Mouse (Mus musculus): ENCODE data around the gene Sh3pxd2a.

Gene Sh3pxd2a

GRCm38 (mm10) chr19:47464304-47465241 is at the start of gene Sh3pxd2a:
Gene Sh3pxd2a (minus strand): TSS chr19:47464401.
- in situ Hi-C loops (cut with MboI, MseI) = no loop called here

- in situ Hi-C loops (cut with MboI, MseI) = no loop called here
These were observed 49.4 kb upstream of the Sh3pxd2a start for GRCm38 (mm10) chr19:47513618-47513897.

- in situ Hi-C loops (cut with MboI, MseI) = no loop called here
These were observed 48.8 kb upstream of the Sh3pxd2a start for GRCm38 (mm10) chr19:47512794-47513617.

DNA sequence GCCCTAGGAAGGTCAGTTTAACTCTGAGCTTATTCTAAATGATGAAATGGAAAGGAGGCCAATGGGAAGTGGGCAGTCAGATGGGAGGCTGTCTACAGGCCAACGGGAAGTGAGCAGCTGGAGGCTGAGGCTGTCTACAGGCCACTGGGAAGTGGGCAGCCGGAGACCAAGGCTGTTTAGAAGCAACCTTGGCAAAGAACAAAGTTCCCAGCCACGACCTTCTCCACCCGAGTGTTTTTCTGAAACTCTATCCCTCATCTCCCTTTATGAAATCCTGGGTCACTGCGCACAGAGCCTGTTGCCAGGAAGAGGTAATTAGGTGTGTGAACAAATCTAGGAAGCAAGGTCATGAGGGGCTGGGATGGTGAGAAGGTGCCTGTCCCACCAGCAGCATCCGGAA is 47.8 kb upstream of the Sh3pxd2a start:
- in situ Hi-C loops (cut with MboI, MseI) = no loop called here

GRCm38 (mm10) chr19:47511294-47511675 is 47.1 kb upstream of the Sh3pxd2a start:
- in situ Hi-C loops (cut with MboI, MseI) = no loop called here

GRCm38 (mm10) chr19:47510473-47511293 is 46.5 kb upstream of the Sh3pxd2a start:
- in situ Hi-C loops (cut with MboI, MseI) = no loop called here

GRCm38 (mm10) chr19:47510135-47510472 is 45.9 kb upstream of the Sh3pxd2a start:
- in situ Hi-C loops (cut with MboI, MseI) = no loop called here

DNA sequence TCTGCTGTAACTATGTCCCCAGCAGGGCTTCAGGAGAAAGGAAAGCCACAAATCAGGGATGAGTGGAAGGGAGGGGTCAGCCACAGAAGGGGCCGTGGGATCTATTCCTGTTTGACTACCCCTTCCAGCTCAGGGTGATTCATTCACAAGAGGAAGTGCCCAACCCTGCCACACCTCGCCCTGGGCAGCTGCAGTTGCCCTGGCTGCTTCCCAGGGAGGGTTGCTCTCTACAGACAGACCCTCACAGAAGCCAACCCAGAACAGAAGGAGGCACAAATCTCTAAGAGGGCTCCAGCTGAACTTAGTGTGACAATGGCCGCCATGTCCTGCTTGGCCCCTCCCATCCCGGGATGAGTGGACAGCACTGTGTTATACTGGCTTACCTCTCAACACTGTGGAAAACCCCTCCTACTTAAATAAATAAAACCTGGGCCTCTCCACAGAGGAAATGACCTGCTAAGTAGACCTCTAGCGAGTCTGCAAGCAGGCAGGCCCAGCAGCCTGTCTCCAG is 44.6 kb upstream of the Sh3pxd2a start:
- in situ Hi-C loops (cut with MboI, MseI) = loop anchor here (5.0 kb wide), 1 partner anchor 288 kb away; no protein-coding TSS in a partner anchor

GRCm38 (mm10) chr19:47508191-47508590 is 44.0 kb upstream of the Sh3pxd2a start:
- in situ Hi-C loops (cut with MboI, MseI) = loop anchor here (5.0 kb wide), 1 partner anchor 289 kb away; no protein-coding TSS in a partner anchor

DNA sequence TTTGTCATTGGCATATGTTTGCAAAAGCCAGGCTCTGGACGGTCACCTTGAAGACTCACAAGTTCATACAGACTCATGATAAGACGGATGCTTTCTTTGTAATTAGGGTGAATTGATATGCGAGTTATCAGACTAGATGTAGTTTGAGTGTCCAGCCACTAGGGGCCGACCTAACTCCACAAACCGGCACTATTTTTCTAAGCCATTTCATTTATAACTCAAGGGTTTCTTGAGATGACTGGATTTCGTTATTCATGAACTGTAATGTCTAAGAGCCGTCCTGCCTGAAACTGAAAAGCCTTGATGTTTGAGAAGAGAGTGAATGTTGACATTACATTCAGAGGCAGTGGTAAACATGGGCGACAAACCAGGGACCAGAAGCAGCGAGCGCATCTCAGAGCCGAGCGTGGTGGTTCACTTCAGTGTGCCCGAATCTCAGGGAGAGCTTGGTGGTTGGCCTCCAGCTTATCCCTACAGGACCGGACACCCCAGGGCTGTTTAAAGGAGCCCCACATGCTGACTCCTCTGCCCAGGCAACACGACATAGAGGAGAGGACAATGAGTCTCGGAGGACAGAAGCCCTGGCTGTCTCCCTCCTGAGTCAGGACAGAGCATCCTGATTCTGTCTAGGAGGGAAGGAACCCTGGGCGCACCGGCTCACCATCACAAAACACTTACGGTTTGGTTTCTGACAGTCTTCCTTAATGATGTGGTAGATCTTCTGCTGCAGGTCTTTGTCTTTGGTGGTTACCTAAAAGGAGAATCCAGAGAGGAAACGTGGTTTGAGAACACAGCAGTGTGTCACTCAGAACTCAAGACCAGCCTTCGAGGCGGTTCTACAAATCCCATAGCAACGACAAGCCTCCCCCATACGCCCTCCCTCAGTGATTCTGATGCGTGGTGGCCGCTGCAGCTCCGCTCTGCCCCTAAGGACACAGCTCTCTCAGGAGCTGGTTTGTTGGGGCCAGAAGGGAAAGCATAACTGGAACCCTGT is 43.2 kb upstream of the Sh3pxd2a start:
- in situ Hi-C loops (cut with MboI, MseI) = loop anchor here (5.0 kb wide), 1 partner anchor 290 kb away; no protein-coding TSS in a partner anchor

GRCm38 (mm10) chr19:47503625-47504024 is 39.4 kb upstream of the Sh3pxd2a start:
- in situ Hi-C loops (cut with MboI, MseI) = no loop called here

- in situ Hi-C loops (cut with MboI, MseI) = no loop called here
These were observed 38.4 kb upstream of the Sh3pxd2a start for GRCm38 (mm10) chr19:47502563-47502962.

- in situ Hi-C loops (cut with MboI, MseI) = no loop called here
These were observed 36.3 kb upstream of the Sh3pxd2a start for GRCm38 (mm10) chr19:47500389-47501011.

DNA sequence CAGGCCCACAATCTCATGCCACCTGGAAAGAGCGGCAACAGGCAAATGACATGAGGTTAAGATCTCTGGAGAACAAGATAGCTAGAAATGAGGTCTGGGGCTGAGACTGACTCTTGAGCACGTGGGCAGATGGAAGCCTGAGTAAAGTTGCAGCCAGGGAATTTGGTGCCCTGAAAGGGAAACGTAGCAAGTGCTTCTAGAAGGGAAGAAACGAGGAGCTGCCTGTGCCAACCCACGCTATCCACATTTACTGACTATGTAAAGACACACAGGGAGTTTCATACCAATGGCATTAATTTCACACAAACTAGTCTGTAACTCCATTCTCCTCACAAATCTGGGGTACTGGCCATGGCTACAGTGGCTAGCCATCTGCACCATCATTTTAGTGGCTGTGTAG is 35.6 kb upstream of the Sh3pxd2a start:
- in situ Hi-C loops (cut with MboI, MseI) = no loop called here

DNA sequence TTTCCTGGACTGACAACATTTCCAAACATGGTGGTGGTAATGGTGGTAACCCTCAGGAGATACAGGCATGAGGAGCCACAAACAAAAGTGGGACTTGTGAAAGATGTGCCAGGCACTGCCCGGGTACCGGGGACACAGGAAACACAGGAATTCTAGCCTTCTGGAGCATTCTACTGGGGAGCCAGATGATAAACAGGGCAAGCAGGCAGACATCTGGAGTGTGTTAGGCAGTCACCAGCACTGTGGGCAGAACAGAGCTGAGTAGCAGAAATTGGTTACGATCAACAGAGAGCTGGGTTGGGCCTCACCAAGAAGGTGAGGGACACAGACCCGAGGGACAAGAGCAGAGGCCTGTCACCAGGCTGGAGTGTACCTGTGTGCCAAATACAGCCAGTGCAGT is 34.7 kb upstream of the Sh3pxd2a start:
- in situ Hi-C loops (cut with MboI, MseI) = no loop called here

- in situ Hi-C loops (cut with MboI, MseI) = no loop called here
These were observed 33.5 kb upstream of the Sh3pxd2a start for GRCm38 (mm10) chr19:47497736-47498135.

DNA sequence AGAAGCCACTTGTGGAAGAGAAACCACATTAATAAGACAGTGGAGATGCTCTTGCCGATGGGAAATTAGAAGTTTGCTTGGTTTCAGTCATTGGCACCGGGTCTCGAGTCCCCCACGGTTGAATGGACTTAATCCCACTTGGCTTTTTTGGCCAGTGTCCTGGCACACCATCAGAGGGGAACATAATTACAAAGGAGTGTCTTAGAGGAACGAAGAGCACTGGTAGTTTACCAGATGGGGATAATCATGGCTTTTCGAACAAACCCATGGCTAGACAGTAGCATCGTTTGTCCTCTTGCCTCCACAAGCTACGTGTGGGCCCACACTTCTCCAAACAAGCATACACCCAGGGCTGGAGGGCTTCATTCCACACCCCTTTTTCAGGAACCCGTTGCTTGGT is 33.1 kb upstream of the Sh3pxd2a start:
- in situ Hi-C loops (cut with MboI, MseI) = no loop called here

- in situ Hi-C loops (cut with MboI, MseI) = no loop called here
These were observed 29.1 kb upstream of the Sh3pxd2a start for GRCm38 (mm10) chr19:47493017-47493997.

DNA sequence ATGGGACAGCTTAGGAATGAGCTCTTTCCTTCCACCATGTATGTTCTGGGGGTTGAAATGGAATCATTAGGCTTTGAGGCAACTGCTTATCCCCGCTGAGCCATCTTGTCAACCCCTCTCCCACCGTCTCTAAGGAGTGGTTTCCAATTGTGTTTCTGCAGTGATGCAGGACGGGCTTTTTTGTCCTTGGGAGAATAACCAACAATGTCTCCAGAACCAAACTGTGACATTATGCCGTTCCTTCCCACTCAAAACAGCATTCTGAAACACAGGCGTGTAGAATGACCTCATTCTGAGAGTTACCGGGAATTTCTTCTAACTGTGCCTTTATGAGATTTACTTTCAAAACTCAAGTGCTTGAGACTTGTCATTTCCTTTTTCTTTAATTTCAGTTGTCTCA is 28.2 kb upstream of the Sh3pxd2a start:
- in situ Hi-C loops (cut with MboI, MseI) = no loop called here

Data from T-helper 1 cell (primary cell).